Mouse (Mus musculus): ENCODE results near the gene Tmem151a. TPM values are rescaled to one million over a fixed set of nuclear protein-coding genes. Genes with fewer than 3 reads are reported as not detected.
A peak's percentile ranks its signal among the peaks of the same experiment; 100 is the strongest.

Gene Tmem151a
- polyA plus RNA-seq, 1 experiment from 2014 or later = 5.6 TPM

GRCm38 (mm10) chr19:5108271-5108575 lies 22.9 kb upstream of the Tmem151a start:
- no peaks in the 10 kb centered on the region for H3K9me3 ChIP-seq
- H3K27ac ChIP-seq = peak overlapping the region; percentile 29
- no peak overlapping the region; the same call in 1 of the 2 replicates for H3K4me2 ChIP-seq (replicated peaks)

GRCm38 (mm10) chr19:5107556-5108270 lies 22.4 kb upstream of the Tmem151a start:
- H3K4me2 ChIP-seq (replicated peaks) = peak overlapping the region; percentile 85
- H3K9me3 ChIP-seq = no peaks in the 10 kb centered on the region
- WGBS = 64% methylated on average over 18 of the region's 18 CpGs
- peak; percentile 9; the same call in 1 of the 2 replicates for ATAC-seq
- H3K27ac ChIP-seq = peak overlapping the region; percentile 29; the same call in 1 of the 2 replicates
- H3K4me1 ChIP-seq (replicated peaks) = peaks cover 19% of the 10 kb centered on the region
- peaks cover 41% of the 10 kb centered on the region for H3K36me3 ChIP-seq
- peak overlapping the region; percentile 4; the same call in 1 of the 2 replicates for H3K9ac ChIP-seq
- H3K27me3 ChIP-seq (replicated peaks) = no peaks in the 10 kb centered on the region
- H3K4me3 ChIP-seq (replicated peaks) = no peak overlapping the region; the same call in 1 of the 2 replicates

More at GRCm38 (mm10) chr19:5108271-5108575, 22.9 kb upstream of the Tmem151a start:
- ATAC-seq = peak; percentile 44
- WGBS = 15% methylated on average over 5 of the region's 5 CpGs
- Histone ChIP-seq H3K36me3 (peaks cover 36% of the 10 kb centered on the region), H3K4me1 (replicated peaks) (peaks cover 19% of the 10 kb centered on the region), H3K27me3 (replicated peaks) (no peaks in the 10 kb centered on the region), H3K4me3 (replicated peaks) (no peak overlapping the region), H3K9ac (peak overlapping the region; percentile 4; the same call in 1 of the 2 replicates)

- Histone ChIP-seq H3K9me3 (no peaks in the 10 kb centered on the region), H3K27me3 (replicated peaks) (no peaks in the 10 kb centered on the region), H3K27ac (peak within 1 kb of the TSS; percentile 96), H3K4me1 (replicated peaks) (peaks cover 19% of the 10 kb centered on the region), H3K36me3 (peaks cover 48% of the 10 kb centered on the region), H3K4me2 (replicated peaks) (peak within 1 kb of the TSS; percentile 85), H3K4me3 (replicated peaks) (peak within 1 kb of the TSS; percentile 65), H3K9ac (peak within 1 kb of the TSS; percentile 64)
- peak; percentile 94 for ATAC-seq
- WGBS = under 1% methylated on average over 46 of the region's 46 CpGs
Measured at GRCm38 (mm10) chr19:5106731-5107191, 21.4 kb upstream of the Tmem151a start, which contains the start of gene Rab1b. Gene Rab1b, minus strand, starts transcription at chr19:5107072.

DNA sequence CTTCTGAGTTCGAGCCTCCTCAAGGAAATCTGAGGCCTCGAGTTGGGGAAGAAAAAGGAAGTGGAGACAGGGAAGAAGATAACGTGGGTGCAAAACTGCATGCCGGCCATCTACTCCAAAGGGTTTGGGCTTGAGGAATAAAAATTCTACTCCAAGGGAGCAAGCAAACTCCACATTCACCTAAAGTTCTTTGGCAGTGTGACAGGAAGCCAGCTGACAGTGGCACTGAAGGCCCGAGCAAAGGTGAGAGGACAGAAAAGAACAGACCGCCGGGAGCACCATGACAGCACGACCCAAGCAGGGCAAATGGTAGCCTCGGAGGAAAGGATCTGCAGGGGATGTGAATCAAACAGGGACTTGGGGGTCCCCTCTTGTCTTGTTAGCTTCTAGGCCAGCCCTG lies 20.7 kb upstream of the Tmem151a start:
- 0 out of 2 replicates have a peak, but pooled peaks have one; percentile 3 for ATAC-seq
- Histone ChIP-seq H3K9ac (peak overlapping the region; percentile 64), H3K4me1 (replicated peaks) (peaks cover 19% of the 10 kb centered on the region), H3K27me3 (replicated peaks) (no peaks in the 10 kb centered on the region), H3K4me2 (replicated peaks) (peak overlapping the region; percentile 85), H3K36me3 (peaks cover 49% of the 10 kb centered on the region), H3K4me3 (replicated peaks) (peak overlapping the region; percentile 65), H3K27ac (peak overlapping the region; percentile 96), H3K9me3 (no peaks in the 10 kb centered on the region)
- 5% methylated on average over 9 of the region's 9 CpGs for WGBS

DNA sequence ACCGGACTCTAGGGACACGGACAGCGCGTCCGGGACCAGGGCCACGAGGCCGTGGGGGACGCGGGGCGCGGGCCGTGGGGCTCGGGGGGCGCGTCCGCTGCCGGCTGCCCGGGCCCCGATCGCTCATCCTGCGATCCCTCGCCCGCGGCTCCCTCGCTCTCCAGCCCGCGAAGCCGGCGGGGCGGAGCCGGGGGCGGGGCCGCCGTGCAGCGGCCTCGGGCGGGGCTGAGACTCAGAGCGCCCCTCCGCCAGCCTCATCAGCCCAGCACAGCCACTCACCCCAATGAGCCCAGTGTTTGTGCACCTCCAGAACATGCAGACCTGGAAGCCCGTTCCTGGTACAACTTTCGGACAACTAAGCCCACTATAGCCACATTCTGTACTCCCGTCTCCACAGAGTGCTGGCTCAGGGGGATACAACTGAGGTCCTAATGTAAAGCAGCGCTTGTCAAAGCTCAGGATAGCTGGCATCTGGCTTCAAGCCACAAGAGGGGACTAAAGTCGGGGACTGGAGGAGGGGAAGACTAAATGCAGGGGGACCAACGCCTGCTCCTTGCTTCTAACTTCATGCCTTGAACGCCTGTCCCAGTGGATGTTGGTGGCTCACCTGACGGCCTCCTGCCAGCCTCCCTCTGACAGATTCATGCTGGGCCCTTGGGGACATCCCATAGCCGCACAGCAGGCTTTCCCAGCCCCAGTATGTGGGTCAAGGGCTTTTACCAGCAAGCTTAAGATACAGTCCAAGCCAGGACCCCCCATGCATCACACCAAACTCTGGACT lies 13.2 kb upstream of the Tmem151a start, which contains the start of gene Cnih2:
Gene Cnih2 (minus strand): TSS at position 159 of the 781 bp plus-strand sequence.
- Histone ChIP-seq H3K27me3 (replicated peaks) (no peaks in the 10 kb centered on the region), H3K9ac (peak within 1 kb of the TSS; percentile 75), H3K4me2 (replicated peaks) (peak within 1 kb of the TSS; percentile 100), H3K27ac (no peak within 1 kb of the TSS), H3K4me1 (replicated peaks) (peaks cover 36% of the 10 kb centered on the region), H3K36me3 (peaks cover 37% of the 10 kb centered on the region), H3K9me3 (no peaks in the 10 kb centered on the region), H3K4me3 (replicated peaks) (peak within 1 kb of the TSS; percentile 58)
- 5% methylated on average over 38 of the region's 48 CpGs for WGBS
- peak; percentile 73 for ATAC-seq

GRCm38 (mm10) chr19:5097521-5098362 lies 12.4 kb upstream of the Tmem151a start:
- 6% methylated on average over 31 of the region's 31 CpGs for WGBS
- peaks cover 35% of the 10 kb centered on the region for H3K36me3 ChIP-seq
- H3K4me3 ChIP-seq (replicated peaks) = peak overlapping the region; percentile 58
- H3K9ac ChIP-seq = peak overlapping the region; percentile 75
- H3K27me3 ChIP-seq (replicated peaks) = no peaks in the 10 kb centered on the region
- H3K27ac ChIP-seq = no peak overlapping the region
- H3K4me1 ChIP-seq (replicated peaks) = peaks cover 36% of the 10 kb centered on the region
- no peak for ATAC-seq
- H3K9me3 ChIP-seq = no peaks in the 10 kb centered on the region
- peak overlapping the region; percentile 100 for H3K4me2 ChIP-seq (replicated peaks)

DNA sequence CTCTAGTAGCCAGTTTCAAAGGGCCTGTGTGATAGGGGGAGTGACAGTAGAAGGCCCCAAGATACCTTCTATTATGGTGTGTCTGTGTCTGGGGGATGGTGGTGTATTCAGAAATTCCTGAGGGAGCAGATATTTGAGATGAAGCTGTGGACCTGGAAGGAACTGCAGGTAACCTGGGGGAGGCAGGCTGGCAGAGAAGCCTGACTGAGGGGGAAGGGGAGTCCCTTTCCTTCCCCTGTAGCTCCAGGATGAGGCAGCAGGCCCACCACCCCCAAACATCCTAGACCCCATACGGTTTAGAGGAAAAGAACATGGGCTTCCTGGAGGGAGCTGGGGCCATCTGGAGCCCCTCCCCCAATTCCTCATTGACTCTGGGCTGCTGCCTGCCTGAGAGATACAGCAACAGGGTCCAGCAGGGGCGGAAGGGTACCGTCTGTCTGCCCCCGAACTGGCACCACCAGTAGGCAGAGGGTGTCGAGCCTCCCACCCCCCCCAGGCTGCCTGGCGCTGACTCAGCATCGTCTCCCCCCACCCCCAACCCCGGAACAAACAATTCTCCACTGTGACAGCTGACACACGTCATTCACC lies 10.7 kb upstream of the Tmem151a start:
- 12% methylated on average over 9 of the region's 9 CpGs for WGBS
- no peak overlapping the region for H3K27ac ChIP-seq
- H3K4me2 ChIP-seq (replicated peaks) = no peak overlapping the region
- H3K4me3 ChIP-seq (replicated peaks) = no peak overlapping the region
- no peaks in the 10 kb centered on the region for H3K27me3 ChIP-seq (replicated peaks)
- ATAC-seq = no peak
- peaks cover 36% of the 10 kb centered on the region for H3K4me1 ChIP-seq (replicated peaks)
- no peaks in the 10 kb centered on the region for H3K9me3 ChIP-seq
- H3K36me3 ChIP-seq = peaks cover 36% of the 10 kb centered on the region
- peak overlapping the region; percentile 23; the same call in 1 of the 2 replicates for H3K9ac ChIP-seq

- H3K4me2 ChIP-seq (replicated peaks) = peak overlapping the region; percentile 19; the same call in 1 of the 2 replicates
- no peak overlapping the region for H3K27ac ChIP-seq
- WGBS = 47% methylated on average over 11 of the region's 11 CpGs
- no peaks in the 10 kb centered on the region for H3K9me3 ChIP-seq
- peaks cover 36% of the 10 kb centered on the region for H3K4me1 ChIP-seq (replicated peaks)
- no peaks in the 10 kb centered on the region for H3K27me3 ChIP-seq (replicated peaks)
- H3K36me3 ChIP-seq = peaks cover 36% of the 10 kb centered on the region
- no peak overlapping the region for H3K4me3 ChIP-seq (replicated peaks)
- no peak overlapping the region for H3K9ac ChIP-seq
- peak; percentile 21 for ATAC-seq
Measured at GRCm38 (mm10) chr19:5094746-5095417, 9.6 kb upstream of the Tmem151a start.

DNA sequence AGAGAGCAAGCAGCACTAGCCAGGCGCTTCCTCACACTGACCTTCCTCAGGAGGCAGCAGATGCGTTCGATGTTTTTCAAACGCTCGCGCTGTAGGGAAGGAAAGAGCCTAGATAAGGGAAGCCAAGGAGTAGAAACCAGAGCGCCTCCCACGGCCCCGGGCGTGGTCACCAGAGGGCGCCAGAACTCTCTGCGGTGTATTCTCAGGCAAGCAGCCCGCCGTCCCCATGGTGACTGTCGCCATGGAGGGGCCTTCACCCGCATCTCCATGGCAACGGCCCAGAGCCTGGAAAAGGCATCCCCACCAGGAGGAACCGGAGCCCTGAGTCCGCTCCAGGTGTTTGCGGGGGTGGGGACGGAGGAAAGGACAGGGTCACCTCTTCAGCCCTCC lies 8.9 kb upstream of the Tmem151a start:
- no peak overlapping the region for H3K27ac ChIP-seq
- WGBS = under 1% methylated on average over 21 of the region's 21 CpGs

GRCm38 (mm10) chr19:5093481-5094242 lies 8.3 kb upstream of the Tmem151a start:
- Histone ChIP-seq H3K27me3 (replicated peaks) (no peaks in the 10 kb centered on the region), H3K4me3 (replicated peaks) (no peak overlapping the region), H3K4me2 (replicated peaks) (no peak overlapping the region), H3K4me1 (replicated peaks) (peaks cover 43% of the 10 kb centered on the region), H3K9me3 (no peaks in the 10 kb centered on the region), H3K36me3 (peaks cover 31% of the 10 kb centered on the region), H3K27ac (no peak overlapping the region), H3K9ac (no peak overlapping the region)
- WGBS = 71% methylated on average over 12 of the region's 12 CpGs
- ATAC-seq = peak; percentile 2; the same call in 1 of the 2 replicates

More for the DNA sequence above, 8.9 kb upstream of the Tmem151a start:
- no peak overlapping the region for H3K9ac ChIP-seq
- H3K27me3 ChIP-seq (replicated peaks) = no peaks in the 10 kb centered on the region
- ATAC-seq = peak; percentile 76
- H3K4me2 ChIP-seq (replicated peaks) = peak overlapping the region; percentile 19; the same call in 1 of the 2 replicates
- H3K4me1 ChIP-seq (replicated peaks) = peaks cover 41% of the 10 kb centered on the region
- no peak overlapping the region for H3K4me3 ChIP-seq (replicated peaks)
- no peaks in the 10 kb centered on the region for H3K9me3 ChIP-seq
- peaks cover 33% of the 10 kb centered on the region for H3K36me3 ChIP-seq
